ENCODE assay signal across 28 mouse cellular contexts in the genomic region with DNA sequence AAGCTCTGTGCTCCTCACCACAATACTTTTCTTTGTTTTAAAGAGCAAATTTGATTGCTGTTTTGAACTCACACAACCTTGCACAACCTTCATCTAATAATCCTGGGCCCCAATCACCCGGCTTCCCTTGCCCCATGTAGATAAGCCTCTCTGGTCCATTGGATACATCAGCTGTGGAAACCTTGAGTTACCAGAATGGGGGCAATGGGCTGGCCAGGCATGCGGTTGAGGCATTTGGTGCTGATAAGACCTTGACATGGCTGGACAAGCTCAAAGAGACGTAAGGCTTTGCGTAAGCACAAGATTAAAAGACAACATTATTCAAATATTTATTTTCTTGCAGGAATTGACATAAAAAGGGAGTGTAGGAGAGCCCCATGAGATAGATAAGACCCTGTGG.
A peak's percentile ranks its signal among the peaks of the same experiment; 100 is the strongest.
DNase-seq lines count a peak whose midpoint lies in the region; ATAC-seq lines count a peak whose summit lies in the region.
"Had no signal": no experiment of that assay in that cellular context is flagged by ENCODE, and none has a peak within 500 bp of the region (broad histone marks: within the 10 kb centered on the region; RNA-seq: fewer than 3 reads in every experiment).

No protein-coding gene starts in this region.

- H3K27me3 ChIP-seq in heart, embryonic 10.5 days (ENCODE audit: insufficient read depth, poor library complexity, severe bottlenecking) = no peaks in the 10 kb centered on the region
- no peaks in the 10 kb centered on the region for H3K27me3 ChIP-seq in stomach, embryonic 15.5 days (replicated peaks)
- H3K27me3 ChIP-seq: CH12.LX; forebrain, embryonic 13.5 days; heart, embryonic 12.5 days; heart, embryonic 15.5 days; hindbrain, embryonic 13.5 days; Patski had no signal

- no peaks in the 10 kb centered on the region for H3K9me3 ChIP-seq in heart, embryonic 10.5 days
- H3K9me3 ChIP-seq in stomach, embryonic 15.5 days = no peaks in the 10 kb centered on the region
- H3K9me3 ChIP-seq: forebrain, embryonic 10.5 days; forebrain, embryonic 13.5 days; G1E; heart, embryonic 12.5 days; heart, embryonic 15.5 days; hindbrain, embryonic 10.5 days; hindbrain, embryonic 13.5 days had no signal

- ATAC-seq in stomach, embryonic 15.5 days (ENCODE audit: insufficient read depth, low FRiP score, low read depth) = peak; percentile 82
- ATAC-seq: forebrain, embryonic 13.5 days; forebrain, embryonic 16.5 days; hindbrain, embryonic 16.5 days; Patski had no signal

- WGBS in heart, embryonic 10.5 days = 32% methylated on average over 4 of the region's 4 CpGs
- 54% methylated on average over 4 of the region's 4 CpGs for WGBS in stomach, embryonic 15.5 days

- no peak overlapping the region for H3K9ac ChIP-seq in stomach, embryonic 15.5 days
- H3K9ac ChIP-seq: forebrain, embryonic 13.5 days; heart, embryonic 12.5 days; heart, embryonic 15.5 days; hindbrain, embryonic 13.5 days had no signal

- peak; percentile 36 for DNase-seq in heart, adult 11 months
- no peak for DNase-seq in heart, embryonic 10.5 days (ENCODE audit: low spot score)
- peak; percentile 41 for DNase-seq in urinary bladder, postnatal 14 days (ENCODE audit: low spot score)
- DNase-seq in urinary bladder, adult 2 months (ENCODE audit: low spot score) = no peak
- no peak for DNase-seq in lung, postnatal 25 days (ENCODE audit: low spot score)
- DNase-seq in retina, embryonic 14.5 days (ENCODE audit: low spot score) = no peak
- DNase-seq: adrenal gland, adult 2 months; adrenal gland, postnatal 25 days; B cell, adult 2 months; cerebellum, adult 11-12 months; cerebellum, adult 9-10 months; cerebellum, postnatal 14 days; gastrocnemius, postnatal 10 days; gastrocnemius, postnatal 36 days; heart, postnatal 10 days; heart, postnatal 36 days had no signal

- no peak overlapping the region for H3K4me2 ChIP-seq in stomach, embryonic 15.5 days
- H3K4me2 ChIP-seq: forebrain, embryonic 13.5 days; heart, embryonic 12.5 days; heart, embryonic 15.5 days; hindbrain, embryonic 13.5 days had no signal

- peaks cover 4% of the 10 kb centered on the region for H3K4me1 ChIP-seq in heart, embryonic 10.5 days
- 0 out of 2 replicates have a peak, but pooled peaks cover under 1% of the 10 kb centered on the region for H3K4me1 ChIP-seq in stomach, embryonic 15.5 days

- H3K4me3 ChIP-seq in heart, embryonic 10.5 days = no peak overlapping the region
- no peak overlapping the region for H3K4me3 ChIP-seq in stomach, embryonic 15.5 days (replicated peaks)
- H3K4me3 ChIP-seq: forebrain, embryonic 10.5 days; forebrain, embryonic 13.5 days; heart, embryonic 12.5 days; heart, embryonic 15.5 days; hindbrain, embryonic 10.5 days; hindbrain, embryonic 13.5 days had no signal

- no peaks in the 10 kb centered on the region for H3K36me3 ChIP-seq in heart, embryonic 10.5 days
- H3K36me3 ChIP-seq in stomach, embryonic 15.5 days = no peaks in the 10 kb centered on the region
- H3K36me3 ChIP-seq: forebrain, embryonic 10.5 days; G1E; heart, embryonic 12.5 days; heart, embryonic 15.5 days; hindbrain, embryonic 10.5 days; hindbrain, embryonic 13.5 days had no signal

- no peak overlapping the region for H3K27ac ChIP-seq in heart, embryonic 10.5 days
- H3K27ac ChIP-seq in stomach, embryonic 15.5 days = no peak overlapping the region
- H3K27ac ChIP-seq: forebrain, embryonic 10.5 days; forebrain, embryonic 13.5 days; heart, embryonic 15.5 days; hindbrain, embryonic 10.5 days; hindbrain, embryonic 13.5 days had no signal

Comparison
In these comparisons a context has a peak if more than half of its experiments do, and no peak if none do; other contexts are left out.
1. DNase-seq: peak in heart, adult 11 months (single experiment) and urinary bladder, postnatal 14 days (single experiment); none in heart, embryonic 10.5 days (single experiment), urinary bladder, adult 2 months (single experiment), lung, postnatal 25 days (single experiment) and retina, embryonic 14.5 days (single experiment).